Comparison of ENCODE assay signal across 8 mouse cellular contexts in the genomic region with DNA sequence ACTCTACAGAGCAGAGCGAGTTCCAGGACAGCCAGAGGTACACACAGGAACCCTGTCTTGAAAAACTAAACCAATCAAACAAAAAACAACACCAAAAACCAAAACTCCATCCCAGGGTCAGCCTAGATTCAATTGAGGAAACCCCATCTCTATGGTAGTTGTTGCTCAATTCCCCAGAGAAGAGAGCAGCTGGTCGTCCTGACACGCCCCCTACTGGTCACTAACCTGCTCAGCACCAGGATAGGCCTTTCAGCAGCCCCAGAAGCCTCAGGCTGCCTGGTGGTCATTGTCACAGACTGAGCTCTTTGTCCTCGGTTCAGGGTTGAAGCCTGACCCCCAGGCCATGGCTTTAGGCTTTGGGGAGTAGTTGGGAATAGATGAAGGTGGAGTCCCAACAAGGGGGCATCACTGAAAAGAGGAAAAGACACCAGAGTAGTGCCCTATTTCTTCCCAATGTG. TPM values are rescaled to one million over a fixed set of nuclear protein-coding genes. Genes with fewer than 3 reads are reported as not detected.
DNase-seq lines count a peak whose midpoint lies in the region; ATAC-seq lines count a peak whose summit lies in the region.

TSS of gene Prpsap1 (minus strand) at position 408 of the 458 bp plus-strand sequence.

- intact Hi-C loops in gastrocnemius, postnatal 36 days (cut with DNase I): no loop called here

- H3K36me3 ChIP-seq in limb, embryonic 13.5 days: no peaks in the 10 kb centered on the region
- no peaks in the 10 kb centered on the region for H3K36me3 ChIP-seq in midbrain, embryonic 13.5 days
- H3K36me3 ChIP-seq in stomach, embryonic 15.5 days: no peaks in the 10 kb centered on the region

- H3K4me3 ChIP-seq in limb, embryonic 13.5 days: no peak within 1 kb of the TSS
- H3K4me3 ChIP-seq in midbrain, embryonic 13.5 days (replicated peaks): no peak within 1 kb of the TSS
- 0 out of 2 replicates have a peak within 1 kb of the TSS, but pooled peaks have one; percentile 4 for H3K4me3 ChIP-seq in stomach, embryonic 15.5 days (replicated peaks)

- H3K27me3 ChIP-seq in limb, embryonic 13.5 days: no peaks in the 10 kb centered on the region
- no peaks in the 10 kb centered on the region for H3K27me3 ChIP-seq in midbrain, embryonic 13.5 days
- H3K27me3 ChIP-seq in stomach, embryonic 15.5 days (replicated peaks): no peaks in the 10 kb centered on the region

- peak; percentile 55 for DNase-seq in kidney, adult 18-20 months
- DNase-seq in kidney, adult 11 months: no peak
- peak; percentile 57 for DNase-seq in c-Kit-negative CD71-positive TER-119-positive erythroid progenitor cells, embryonic 14.5 days (ENCODE audit: low read depth, low spot score)
- DNase-seq in gastrocnemius, postnatal 36 days: peak; percentile 39 to 43

- no peak within 1 kb of the TSS for H3K4me2 ChIP-seq in limb, embryonic 13.5 days (replicated peaks)
- no peak within 1 kb of the TSS for H3K4me2 ChIP-seq in midbrain, embryonic 13.5 days (replicated peaks)
- peak within 1 kb of the TSS; percentile 19 for H3K4me2 ChIP-seq in stomach, embryonic 15.5 days

- ATAC-seq in inflammation-experienced regulatory T-cells, adult 6 months: no peak
- ATAC-seq in limb, embryonic 13.5 days (ENCODE audit: low FRiP score, low read depth): no peak
- ATAC-seq in midbrain, embryonic 13.5 days: no peak
- ATAC-seq in stomach, embryonic 15.5 days (ENCODE audit: insufficient read depth, low FRiP score, low read depth): no peak

- H3K9me3 ChIP-seq in limb, embryonic 13.5 days: no peaks in the 10 kb centered on the region
- H3K9me3 ChIP-seq in midbrain, embryonic 13.5 days: no peaks in the 10 kb centered on the region
- no peaks in the 10 kb centered on the region for H3K9me3 ChIP-seq in stomach, embryonic 15.5 days

- H3K27ac ChIP-seq in limb, embryonic 13.5 days: 0 out of 2 replicates have a peak within 1 kb of the TSS, but pooled peaks have one; percentile 15
- H3K27ac ChIP-seq in midbrain, embryonic 13.5 days: peak within 1 kb of the TSS; percentile 22; the same call in 1 of the 2 replicates
- H3K27ac ChIP-seq in stomach, embryonic 15.5 days: peak within 1 kb of the TSS; percentile 93

- peaks cover 19% of the 10 kb centered on the region for H3K4me1 ChIP-seq in limb, embryonic 13.5 days
- H3K4me1 ChIP-seq in midbrain, embryonic 13.5 days (replicated peaks): peaks cover 27% of the 10 kb centered on the region
- H3K4me1 ChIP-seq in stomach, embryonic 15.5 days: peaks cover 26% of the 10 kb centered on the region

- no peak within 1 kb of the TSS for H3K9ac ChIP-seq in limb, embryonic 13.5 days
- no peak within 1 kb of the TSS for H3K9ac ChIP-seq in midbrain, embryonic 13.5 days (replicated peaks)
- H3K9ac ChIP-seq in stomach, embryonic 15.5 days: no peak within 1 kb of the TSS

- 24% methylated on average over 4 of the region's 4 CpGs for WGBS in limb, embryonic 13.5 days
- 24% methylated on average over 4 of the region's 4 CpGs for whole genome bisulfite sequencing in midbrain, embryonic 13.5 days
- WGBS in stomach, embryonic 15.5 days: 23% methylated on average over 4 of the region's 4 CpGs

RNA-seq across cellular contexts. Expression of gene Prpsap1, which starts in this region (rescaled TPM):
- total RNA-seq in gastrocnemius, postnatal 36 days (2021): 10 to 100 TPM; 12.6 to 14.1 TPM
- 10 to 100 TPM; 23.4 to 58.2 (median 50.6) TPM for polyA plus RNA-seq in inflammation-experienced regulatory T-cells, adult 6 months (2017; shearing (Covaris generic))
- 189 and 199 TPM in 2 replicates for polyA plus RNA-seq in limb, embryonic 13.5 days (2015; fragmentation: Nextera tagmentation; extraction: Ambion mirVana)
- 175 and 187 TPM in 2 replicates for polyA plus RNA-seq in midbrain, embryonic 13.5 days (2015; fragmentation: Nextera tagmentation; extraction: Ambion mirVana)
- 196 and 218 TPM in 2 replicates for polyA plus RNA-seq in stomach, embryonic 15.5 days (2015; fragmentation: Nextera tagmentation; extraction: Ambion mirVana)

Comparison
In these comparisons a context has a peak if more than half of its experiments do, and no peak if none do; other contexts are left out.
1. H3K27ac ChIP-seq: peak in every context shown above with its lines; median percentile 93 in stomach, embryonic 15.5 days; 22 in midbrain, embryonic 13.5 days; 15 in limb, embryonic 13.5 days.